Mouse (Mus musculus) MEL (cell line): ENCODE measurements at regions not wholly inside any gene's neighbourhood (a gene's known extent, or its start where the extent isn't known, plus 50 kb on each side); places are given as distances from the start of the nearest gene placed in this dataset.

Experiments
- CHD1 ChIP-seq: IDR thresholded peaks from 2 replicates; pipeline ENCODE4 v1.6.1; 2012; ENCODE audit warnings: low read depth, mild to moderate bottlenecking, inconsistent platforms, low read length, improper control_type of control experiment
- CTCF ChIP-seq, 3 experiments: IDR thresholded peaks in 2 of 3; conservative IDR thresholded peaks in 1 of 3; 2 replicates each; pipeline ENCODE4 v1.5.1; 2011 to 2012; ENCODE audit warnings: low read length in 3 of 3, low read depth in 2 of 3, mild to moderate bottlenecking in 2 of 3, improper control_type of control experiment in 1 of 3, inconsistent platforms in 1 of 3, mixed read lengths in 1 of 3, moderate library complexity in 1 of 3; ENCODE audit not compliant: control insufficient read depth in 1 of 3, insufficient read depth in 1 of 3, poor library complexity in 1 of 3, severe bottlenecking in 1 of 3
- POLR2A ChIP-seq, 2 experiments: IDR thresholded peaks; 2 replicates each; pipeline ENCODE4 v1.6.1; 2011 to 2012; ENCODE audit warnings: low read length in 2 of 2, mild to moderate bottlenecking in 2 of 2, control low read depth in 1 of 2, improper control_type of control experiment in 1 of 2, low read depth in 1 of 2, moderate library complexity in 1 of 2; ENCODE audit not compliant: control insufficient read depth in 1 of 2, insufficient read depth in 1 of 2, poor library complexity in 1 of 2
- USF2 ChIP-seq, 2 experiments: IDR thresholded peaks; 2 replicates each; pipeline ENCODE4 v1.6.1; 2011 to 2012; ENCODE audit warnings: improper control_type of control experiment in 2 of 2, low read length in 2 of 2, borderline replicate concordance in 1 of 2, inconsistent platforms in 1 of 2, low read depth in 1 of 2, mild to moderate bottlenecking in 1 of 2; ENCODE audit not compliant: insufficient read depth in 1 of 2

GRCm38 (mm10) chr2:10785156-10785555 is 386.8 kb upstream of the Prkcq start:
- TF ChIP-seq CTCF (IDR thresholded peaks at IDR 0.05 in 2 of 3, conservative IDR thresholded peaks at IDR 0.05 in 1 of 3; ENCODE audit: control insufficient read depth in 1 of 3, insufficient read depth in 1 of 3, low read depth in 2 of 3, low read length in 3 of 3, poor library complexity in 1 of 3, severe bottlenecking in 1 of 3) = peak; percentile 51 to 62 (median 56)
- no peak for TF ChIP-seq USF2 (IDR thresholded peaks at IDR 0.05; ENCODE audit: borderline replicate concordance in 1 of 2, insufficient read depth in 1 of 2, low read depth in 1 of 2, low read length in 2 of 2)
- TF ChIP-seq POLR2A (IDR thresholded peaks at IDR 0.05; ENCODE audit: control insufficient read depth in 1 of 2, insufficient read depth in 1 of 2, low read depth in 1 of 2, low read length in 2 of 2, poor library complexity in 1 of 2) = no peak
- no peak for TF ChIP-seq CHD1
